Mouse (Mus musculus): ENCODE measurements around the gene Pbld2. TPM values are rescaled to one million over a fixed set of nuclear protein-coding genes. Genes with fewer than 3 reads are reported as not detected.

Gene Pbld2
- total RNA-seq (2021), result 1 to 10 TPM; 2.7 to 3.2 TPM
- long read RNA-seq, experiment 1, partial matches to known transcripts, result 0 of 3 reads
- long read RNA-seq, experiment 1, other reads (novel, unspliced or antisense), result 3 of 3 reads
- long read RNA-seq, experiment 2, partial matches to known transcripts, result 1 of 5 reads
- long read RNA-seq, experiment 2, other reads (novel, unspliced or antisense), result 4 of 5 reads

GRCm38 (mm10) chr10:63023749-63024579 is at the start of gene Pbld2, which contains the start of gene Hnrnph3:
Pbld2 (plus strand) TSS chr10:63024315.
Hnrnph3 (minus strand) TSS chr10:63024217.
- DNase-seq, result peak; percentile 98

- DNase-seq, result no peak
These were observed 44.5 kb upstream of the Pbld2 start for GRCm38 (mm10) chr10:62979667-62980038.

- peak; percentile 82 for DNase-seq
These were observed 43.8 kb upstream of the Pbld2 start, which contains the start of gene Rufy2 for GRCm38 (mm10) chr10:62980039-62980954. Rufy2 (plus strand) TSS chr10:62980223.

GRCm38 (mm10) chr10:62984072-62984471 is 40.0 kb upstream of the Pbld2 start:
- no peak for DNase-seq

- no peak for DNase-seq
These were observed 39.6 kb upstream of the Pbld2 start for GRCm38 (mm10) chr10:62984495-62984894.

- no peak for DNase-seq
These were observed 36.8 kb upstream of the Pbld2 start for GRCm38 (mm10) chr10:62987341-62987740.

- DNase-seq, result no peak
These were observed 33.5 kb upstream of the Pbld2 start for GRCm38 (mm10) chr10:62990636-62991035.

GRCm38 (mm10) chr10:62993991-62994390 is 30.1 kb upstream of the Pbld2 start:
- DNase-seq, result no peak

GRCm38 (mm10) chr10:63000584-63000983 is 23.5 kb upstream of the Pbld2 start:
- no peak for DNase-seq

- no peak for DNase-seq
These were observed 20.9 kb upstream of the Pbld2 start for GRCm38 (mm10) chr10:63003252-63003651.

GRCm38 (mm10) chr10:63004556-63004955 is 19.6 kb upstream of the Pbld2 start:
- no peak for DNase-seq

GRCm38 (mm10) chr10:63008193-63008592 is 15.9 kb upstream of the Pbld2 start:
- no peak for DNase-seq

GRCm38 (mm10) chr10:63010268-63010667 is 13.8 kb upstream of the Pbld2 start:
- DNase-seq, result no peak

- no peak for DNase-seq
These were observed 12.6 kb upstream of the Pbld2 start for GRCm38 (mm10) chr10:63011556-63011955.

GRCm38 (mm10) chr10:63013476-63013875 is 10.6 kb upstream of the Pbld2 start:
- DNase-seq, result no peak

GRCm38 (mm10) chr10:63014168-63014567 is 9.9 kb upstream of the Pbld2 start:
- DNase-seq, result no peak

GRCm38 (mm10) chr10:63019304-63019703 is 4.8 kb upstream of the Pbld2 start:
- DNase-seq, result no peak

GRCm38 (mm10) chr10:63021702-63022101 is 2.4 kb upstream of the Pbld2 start:
- no peak for DNase-seq

GRCm38 (mm10) chr10:63022541-63023120 is 1.5 kb upstream of the Pbld2 start:
- DNase-seq, result no peak

GRCm38 (mm10) chr10:63023121-63023748 is 880 bp upstream of the Pbld2 start:
- peak; percentile 68 for DNase-seq

GRCm38 (mm10) chr10:63024580-63024910 is 430 bp downstream of the Pbld2 start:
- peak; percentile 71 for DNase-seq

- no peak for DNase-seq
These were observed 901 bp downstream of the Pbld2 start for GRCm38 (mm10) chr10:63025016-63025415.
